Mouse (Mus musculus) kidney, adult 2 months (tissue): ENCODE data around the gene Fzr1.

Source experiments
- CTCF ChIP-seq: fragments of 200-500 bp; conservative IDR thresholded peaks from 2 replicates; pipeline ENCODE4 v1.5.1; 2011; ENCODE audit warnings: low read depth, mild to moderate bottlenecking, control low read depth, low read length, moderate library complexity, mixed read lengths; ENCODE audit not compliant: insufficient read depth, insufficient read length
- POLR2A ChIP-seq: fragments of 200-500 bp; IDR thresholded peaks from one replicate; pipeline ENCODE4 v1.6.1; 2011; ENCODE audit warnings: low read depth, low read length, control low read depth

- TF ChIP-seq CTCF = no peak
- TF ChIP-seq POLR2A = no peak
Measured at GRCm38 (mm10) chr10:81323791-81324530, 54.4 kb downstream of the Fzr1 start.
